Mouse (Mus musculus) c-Kit-negative CD71-positive TER-119-positive erythroid progenitor cells, embryonic 14.5 days (primary cell): ENCODE data around the gene Gfer.

ENCODE experiments used
- DNase-seq: peaks from one replicate; pipeline ENCODE4 v3.0.0-alpha.2; 2013; ENCODE audit warnings: low read depth, low spot score

Gene Gfer

GRCm38 (mm10) chr17:24696011-24696697, at the start of gene Gfer, which contains the start of gene Noxo1:
TSS of gene Gfer (minus strand) at chr17:24696156.
TSS of gene Noxo1 (plus strand) at chr17:24696234.
- peak; percentile 78 for DNase-seq

GRCm38 (mm10) chr17:24744381-24744780, 48.4 kb upstream of the Gfer start:
- DNase-seq = no peak

DNA sequence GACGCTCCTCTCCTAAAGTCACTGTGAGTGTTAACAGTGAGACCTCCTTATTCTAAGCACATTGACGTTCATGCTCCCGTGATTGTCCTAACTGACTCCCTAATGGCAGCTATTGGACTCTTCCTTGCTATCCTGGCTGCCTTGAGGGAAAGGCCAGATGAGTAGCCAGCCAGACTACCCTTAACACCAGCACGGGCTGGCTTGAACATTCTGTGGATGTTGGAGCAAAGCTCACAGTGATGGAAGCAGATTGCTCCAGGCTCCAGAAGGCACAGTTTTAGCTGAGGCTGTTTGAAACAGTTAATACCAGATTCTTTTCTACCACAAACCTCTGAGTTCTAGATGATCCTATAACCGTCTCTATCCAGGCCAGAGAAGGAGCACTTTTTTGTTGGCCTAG, 47.9 kb upstream of the Gfer start:
- no peak for DNase-seq

- no peak for DNase-seq
These were observed 46.4 kb upstream of the Gfer start for GRCm38 (mm10) chr17:24742307-24742706.

DNA sequence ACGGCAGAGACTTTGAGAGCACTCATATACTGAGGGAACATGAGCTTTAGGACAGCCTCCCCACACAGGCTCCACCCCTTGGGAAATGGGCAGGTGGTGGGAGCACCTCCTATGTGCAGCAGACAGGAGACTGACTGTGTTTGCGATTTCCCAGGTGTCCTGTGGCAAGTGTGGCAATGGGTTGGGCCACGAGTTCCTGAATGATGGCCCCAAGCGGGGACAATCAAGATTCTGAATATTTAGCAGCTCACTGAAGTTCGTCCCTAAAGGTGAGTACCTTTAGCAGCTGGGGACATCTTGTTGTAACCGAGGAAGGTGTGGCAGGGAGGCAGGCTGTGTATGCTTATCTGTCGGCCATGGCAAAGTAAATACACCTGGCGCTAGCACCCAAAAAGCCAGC, 44.0 kb upstream of the Gfer start:
- no peak for DNase-seq

DNA sequence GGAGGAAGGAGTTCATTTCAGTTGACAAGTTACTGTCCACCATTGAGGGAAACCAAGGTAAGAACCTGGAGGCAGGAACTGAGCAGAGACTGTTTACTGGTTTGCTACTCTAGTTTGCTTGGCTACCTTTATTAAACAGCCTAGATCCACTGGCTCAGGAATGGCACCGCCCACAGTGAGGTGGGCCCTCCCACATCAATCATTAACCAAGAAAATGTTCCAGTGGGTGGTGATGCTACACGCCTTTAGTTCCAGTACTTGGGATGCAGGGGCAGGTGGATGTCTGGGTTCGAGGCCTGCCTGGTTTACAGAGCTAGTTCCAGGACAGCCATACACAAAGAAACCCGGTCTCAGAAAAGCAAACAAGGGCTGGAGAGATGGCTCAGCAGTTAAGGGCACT, 42.3 kb upstream of the Gfer start:
- DNase-seq = no peak

DNA sequence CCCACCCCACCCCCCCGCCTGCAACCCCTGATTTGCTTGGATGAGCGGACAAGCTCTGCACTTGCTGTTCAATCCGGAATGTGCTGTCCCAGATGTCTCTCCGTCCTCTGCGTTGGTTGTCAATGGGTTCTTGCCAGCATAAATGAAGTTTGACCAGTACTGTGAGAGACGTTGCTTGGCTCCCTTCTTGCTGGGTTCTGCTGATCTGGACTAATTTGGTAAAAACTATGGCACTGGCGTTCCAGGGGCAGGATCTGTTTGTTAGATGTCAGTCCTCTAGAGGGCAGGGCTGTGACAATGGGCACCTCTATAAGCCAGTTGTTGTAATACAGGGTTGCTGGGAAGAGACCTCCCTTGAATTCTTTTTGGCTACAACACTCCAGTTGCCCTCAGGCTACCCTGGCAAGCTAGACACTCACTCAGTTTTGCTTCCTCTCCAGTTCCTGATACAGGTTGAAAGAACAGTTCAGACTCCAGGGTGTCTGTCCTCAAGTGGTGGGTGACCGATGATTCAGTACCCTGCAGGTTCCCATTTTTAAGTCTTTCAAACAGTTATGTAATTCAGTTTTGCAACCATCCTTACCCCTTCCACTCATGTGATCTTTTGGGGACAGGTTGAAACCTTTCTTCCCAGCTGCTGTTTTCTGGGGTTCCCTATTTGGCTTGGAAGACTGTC, 41.3 kb upstream of the Gfer start:
- no peak for DNase-seq

GRCm38 (mm10) chr17:24736330-24737051, 40.5 kb upstream of the Gfer start, which contains the start of gene Msrb1:
TSS of gene Msrb1 (plus strand) at chr17:24736642.
- peak; percentile 100 for DNase-seq

DNA sequence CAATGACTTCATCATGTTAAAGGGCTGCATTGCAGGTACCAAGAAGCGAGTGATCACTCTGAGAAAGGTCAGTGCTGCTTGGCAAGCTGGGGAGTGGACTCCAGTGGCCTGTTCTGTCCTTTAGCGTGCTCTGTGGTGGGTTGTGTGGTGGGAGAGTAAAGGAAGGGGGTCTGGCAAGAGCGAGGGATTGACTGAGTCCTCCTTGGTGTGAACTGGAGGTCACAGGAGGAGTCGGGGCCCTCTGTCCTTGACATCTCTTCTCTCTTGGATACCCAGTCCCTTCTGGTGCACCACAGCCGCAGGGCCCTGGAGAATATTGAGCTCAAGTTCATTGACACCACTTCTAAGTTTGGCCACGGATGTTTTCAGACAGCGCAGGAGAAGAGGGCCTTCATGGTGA, 39.5 kb upstream of the Gfer start:
- DNase-seq = no peak

GRCm38 (mm10) chr17:24734513-24734912, 38.6 kb upstream of the Gfer start:
- DNase-seq = no peak

- no peak for DNase-seq
These were observed 37.6 kb upstream of the Gfer start for GRCm38 (mm10) chr17:24733434-24734050.

GRCm38 (mm10) chr17:24732233-24732935, 36.4 kb upstream of the Gfer start:
- DNase-seq = no peak

- no peak for DNase-seq
These were observed 34.8 kb upstream of the Gfer start for GRCm38 (mm10) chr17:24730787-24731186.

DNA sequence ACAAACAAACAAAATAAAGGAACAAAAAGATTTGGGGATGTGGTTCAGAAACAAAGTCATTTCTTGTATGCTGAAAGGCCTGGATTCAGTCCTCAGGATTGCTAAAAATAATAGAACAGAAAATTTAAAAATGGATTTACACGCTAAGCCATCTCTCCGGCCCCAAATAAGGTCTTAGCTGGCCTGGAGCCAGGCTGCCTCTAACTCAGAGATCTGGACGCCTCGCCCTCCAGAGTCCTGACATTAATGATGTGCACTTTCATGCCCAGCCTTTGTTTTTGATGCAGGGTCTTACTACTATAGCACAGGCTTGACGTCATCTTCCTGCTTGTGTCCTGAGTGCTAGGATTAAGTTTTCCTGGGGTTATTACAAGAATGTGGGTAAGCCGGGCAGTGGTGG, 33.1 kb upstream of the Gfer start:
- no peak for DNase-seq

- no peak for DNase-seq
These were observed 32.2 kb upstream of the Gfer start for GRCm38 (mm10) chr17:24728184-24728583.

DNA sequence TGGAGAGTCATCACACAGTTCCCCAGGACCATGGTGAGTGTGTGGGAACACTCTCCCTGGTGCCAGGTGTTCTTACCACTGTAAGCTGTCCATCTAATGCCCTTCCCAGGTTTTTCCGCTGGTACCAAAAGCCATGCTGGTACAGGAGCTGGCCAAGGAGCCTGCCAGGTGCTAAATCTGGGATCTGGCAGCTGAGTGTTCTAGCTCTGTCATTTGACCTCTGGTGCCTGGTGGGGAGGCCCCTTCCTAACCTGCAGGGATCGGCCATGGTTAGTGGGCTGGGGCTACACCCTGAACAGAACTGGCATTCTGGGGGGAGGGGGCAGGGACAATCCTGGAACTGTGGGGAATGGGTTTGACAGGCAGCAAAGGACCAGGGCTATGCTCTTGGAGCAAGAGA, 31.7 kb upstream of the Gfer start, which contains the start of gene Rpl3l:
TSS of gene Rpl3l (plus strand) at position 203 of the 400 bp plus-strand sequence.
- DNase-seq = no peak

GRCm38 (mm10) chr17:24725637-24726390, 29.9 kb upstream of the Gfer start:
- DNase-seq = no peak

GRCm38 (mm10) chr17:24724184-24724583, 28.2 kb upstream of the Gfer start, which contains the start of gene Ndufb10:
TSS of gene Ndufb10 (minus strand) at chr17:24724478.
- DNase-seq = peak; percentile 92

DNA sequence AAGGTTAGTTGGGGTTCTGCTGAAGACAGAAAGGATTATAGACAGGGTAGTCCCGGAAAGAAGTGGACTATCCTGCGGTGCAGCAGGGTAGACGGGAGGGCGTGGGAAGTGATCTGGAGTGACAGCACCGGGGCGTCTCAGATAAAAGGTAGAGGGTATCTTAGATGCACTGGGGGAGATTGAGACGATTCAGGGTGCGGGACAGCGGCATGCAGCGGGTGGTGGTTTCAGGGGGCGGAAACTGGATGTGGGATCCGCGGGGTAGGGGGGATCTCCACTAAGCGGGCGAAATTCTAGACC, 27.9 kb upstream of the Gfer start:
- peak; percentile 48 for DNase-seq

- no peak for DNase-seq
These were observed 27.3 kb upstream of the Gfer start for GRCm38 (mm10) chr17:24723122-24723880.
